Mouse (Mus musculus) myocyte (in vitro differentiated cells): ENCODE data around the gene Abcc4.

Experiments
- MAX ChIP-seq: IDR thresholded peaks from one replicate; pipeline ENCODE4 v1.6.1; 2011; ENCODE audit warnings: low read depth, mild to moderate bottlenecking, control low read depth
- USF1 ChIP-seq: IDR thresholded peaks from one replicate; pipeline ENCODE4 v1.6.1; 2011; ENCODE audit warnings: low read depth, mild to moderate bottlenecking, control low read depth, moderate library complexity

- TF ChIP-seq USF1: no peak
- no peak for TF ChIP-seq MAX
Observed at GRCm38 (mm10) chr14:118703363-118703762, 2.7 kb downstream of the Abcc4 start.
